Mouse (Mus musculus): ENCODE data around the gene Lsm4. TPM values are rescaled to one million over a fixed set of nuclear protein-coding genes. Genes with fewer than 3 reads are reported as not detected.

Gene Lsm4
- polyA plus RNA-seq, 1 experiment from 2014 or later, result 335 TPM

Other genes starting within 250 kb of the Lsm4 start
- 18.4 and 24.8 TPM in 2 replicates for gene Crtc1, start 233.7 kb upstream of the Lsm4 start, polyA plus RNA-seq (2016; fragmentation: Nextera tagmentation; extraction: Ambion mirVana)
- gene Klhl26, start 196.3 kb upstream of the Lsm4 start, polyA plus RNA-seq (2016; fragmentation: Nextera tagmentation; extraction: Ambion mirVana), result 26.8 and 27.3 TPM in 2 replicates
- 17.5 and 22.1 TPM in 2 replicates for gene Tmem59l, start 185.9 kb upstream of the Lsm4 start, polyA plus RNA-seq (2016; fragmentation: Nextera tagmentation; extraction: Ambion mirVana)
- gene Crlf1, start 180.1 kb upstream of the Lsm4 start, polyA plus RNA-seq (2016; fragmentation: Nextera tagmentation; extraction: Ambion mirVana), result 82.4 and 105 TPM in 2 replicates
- gene Rex1bd, start 166.5 kb upstream of the Lsm4 start, polyA plus RNA-seq (2016; fragmentation: Nextera tagmentation; extraction: Ambion mirVana), result 142 and 151 TPM in 2 replicates
- 882 and 891 TPM in 2 replicates for gene Uba52, start 162.4 kb upstream of the Lsm4 start, polyA plus RNA-seq (2016; fragmentation: Nextera tagmentation; extraction: Ambion mirVana)
- 280 and 286 TPM in 2 replicates for gene Fkbp8, start 145.5 kb upstream of the Lsm4 start, polyA plus RNA-seq (2016; fragmentation: Nextera tagmentation; extraction: Ambion mirVana)
- gene Kxd1, start 145.3 kb upstream of the Lsm4 start, polyA plus RNA-seq (2016; fragmentation: Nextera tagmentation; extraction: Ambion mirVana), result 50.3 and 50.7 TPM in 2 replicates
- gene Ell, start 133.8 kb upstream of the Lsm4 start, polyA plus RNA-seq (2016; fragmentation: Nextera tagmentation; extraction: Ambion mirVana), result 18.7 and 21.2 TPM in 2 replicates
- 177 and 180 TPM in 2 replicates for gene Isyna1, start 78.9 kb upstream of the Lsm4 start, polyA plus RNA-seq (2016; fragmentation: Nextera tagmentation; extraction: Ambion mirVana)
- 137 and 151 TPM in 2 replicates for gene Ssbp4, start 64.4 kb upstream of the Lsm4 start, polyA plus RNA-seq (2016; fragmentation: Nextera tagmentation; extraction: Ambion mirVana)
- 0.76 and 1.2 TPM in 2 replicates for gene Lrrc25, start 57.1 kb upstream of the Lsm4 start, polyA plus RNA-seq (2016; fragmentation: Nextera tagmentation; extraction: Ambion mirVana)
- gene Gdf15, start 40.8 kb upstream of the Lsm4 start, polyA plus RNA-seq (2016; fragmentation: Nextera tagmentation; extraction: Ambion mirVana), result 0.15 TPM in 1 of 2 replicates, not detected in the other
- gene Pgpep1, start 12.9 kb upstream of the Lsm4 start, polyA plus RNA-seq (2016; fragmentation: Nextera tagmentation; extraction: Ambion mirVana), result 45.7 and 53.9 TPM in 2 replicates
- 117 and 121 TPM in 2 replicates for gene Jund, start 25.7 kb downstream of the Lsm4 start, polyA plus RNA-seq (2016; fragmentation: Nextera tagmentation; extraction: Ambion mirVana)
- not detected in 2 replicates for gene Iqcn, start 30.2 kb downstream of the Lsm4 start, polyA plus RNA-seq (2016; fragmentation: Nextera tagmentation; extraction: Ambion mirVana)
- not detected in 2 replicates for gene Gm3336, start 45.3 kb downstream of the Lsm4 start, polyA plus RNA-seq (2016; fragmentation: Nextera tagmentation; extraction: Ambion mirVana)
- gene Pde4c, start 50.5 kb downstream of the Lsm4 start, polyA plus RNA-seq (2016; fragmentation: Nextera tagmentation; extraction: Ambion mirVana), result 0.24 and 0.33 TPM in 2 replicates
- 13.7 and 13.8 TPM in 2 replicates for gene Rab3a, start 81.4 kb downstream of the Lsm4 start, polyA plus RNA-seq (2016; fragmentation: Nextera tagmentation; extraction: Ambion mirVana)
- gene Mpv17l2, start 87.7 kb downstream of the Lsm4 start, polyA plus RNA-seq (2016; fragmentation: Nextera tagmentation; extraction: Ambion mirVana), result 25.8 and 29.0 TPM in 2 replicates
- 80.2 and 80.6 TPM in 2 replicates for gene Pik3r2, start 103.5 kb downstream of the Lsm4 start, polyA plus RNA-seq (2016; fragmentation: Nextera tagmentation; extraction: Ambion mirVana)
- 13.2 and 14.5 TPM in 2 replicates for gene Mast3, start 131.8 kb downstream of the Lsm4 start, polyA plus RNA-seq (2016; fragmentation: Nextera tagmentation; extraction: Ambion mirVana)
- gene Il12rb1, start 135.2 kb downstream of the Lsm4 start, polyA plus RNA-seq (2016; fragmentation: Nextera tagmentation; extraction: Ambion mirVana), result not detected in 2 replicates
- 5.3 and 6.4 TPM in 2 replicates for gene Arrdc2, start 166.5 kb downstream of the Lsm4 start, polyA plus RNA-seq (2016; fragmentation: Nextera tagmentation; extraction: Ambion mirVana)
- 4.3 and 6.0 TPM in 2 replicates for gene Kcnn1, start 190.0 kb downstream of the Lsm4 start, polyA plus RNA-seq (2016; fragmentation: Nextera tagmentation; extraction: Ambion mirVana)
- 119 and 127 TPM in 2 replicates for gene Ccdc124, start 200.7 kb downstream of the Lsm4 start, polyA plus RNA-seq (2016; fragmentation: Nextera tagmentation; extraction: Ambion mirVana)
- gene Slc5a5, start 219.5 kb downstream of the Lsm4 start, polyA plus RNA-seq (2016; fragmentation: Nextera tagmentation; extraction: Ambion mirVana), result 0.15 and 0.29 TPM in 2 replicates
- 3,693 and 3,808 TPM in 2 replicates for gene Rpl18a, start 224.2 kb downstream of the Lsm4 start, polyA plus RNA-seq (2016; fragmentation: Nextera tagmentation; extraction: Ambion mirVana)
- 54.0 and 57.7 TPM in 2 replicates for gene Map1s, start 232.7 kb downstream of the Lsm4 start, polyA plus RNA-seq (2016; fragmentation: Nextera tagmentation; extraction: Ambion mirVana)

All from limb, embryonic 12.5 days (tissue).